Comparison of ENCODE assay signal across 24 mouse cellular contexts in the genomic region with DNA sequence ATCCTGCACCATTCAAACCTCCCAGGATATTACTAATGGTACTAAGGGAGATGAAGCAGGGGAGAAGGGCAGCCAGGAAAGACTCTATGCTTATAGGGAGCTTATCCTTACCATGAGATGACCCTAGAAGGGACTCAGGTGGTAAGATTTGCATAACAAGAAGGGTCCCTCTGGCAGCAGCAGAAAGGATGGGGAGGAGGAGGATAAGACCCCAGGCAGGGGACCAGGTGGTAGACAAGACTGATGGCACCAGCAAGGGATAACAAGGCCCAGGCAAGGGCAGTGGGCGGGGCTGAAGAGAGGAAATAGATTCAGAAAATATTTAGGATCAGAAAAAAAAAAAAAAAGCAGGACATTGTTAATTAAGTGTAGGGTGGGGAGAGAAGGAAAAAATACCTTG.
A peak's percentile ranks its signal among the peaks of the same experiment; 100 is the strongest.
DNase-seq lines count a peak whose midpoint lies in the region; ATAC-seq lines count a peak whose summit lies in the region.
"Had no signal": no experiment of that assay in that cellular context is flagged by ENCODE, and none has a peak within 500 bp of the region (broad histone marks: within the 10 kb centered on the region; RNA-seq: fewer than 3 reads in every experiment).

No protein-coding gene starts in this region.

- no peak overlapping the region for H3K4me2 ChIP-seq in hindbrain, embryonic 11.5 days (replicated peaks; ENCODE audit: low read depth, low read length)
- no peak overlapping the region for H3K4me2 ChIP-seq in midbrain, embryonic 11.5 days
- no peak overlapping the region for H3K4me2 ChIP-seq in midbrain, embryonic 14.5 days (ENCODE audit: low read length)
- H3K4me2 ChIP-seq in midbrain, embryonic 16.5 days (ENCODE audit: low read length), result no peak overlapping the region
- H3K4me2 ChIP-seq: forebrain, embryonic 13.5 days; heart, embryonic 13.5 days; hindbrain, embryonic 15.5 days had no signal

- no peak overlapping the region for H3K27ac ChIP-seq in hindbrain, embryonic 11.5 days (ENCODE audit: low read depth, low read length)
- H3K27ac ChIP-seq in hindbrain, embryonic 10.5 days, result no peak overlapping the region
- no peak overlapping the region for H3K27ac ChIP-seq in midbrain, embryonic 11.5 days (ENCODE audit: low read depth, low read length)
- no peak overlapping the region for H3K27ac ChIP-seq in midbrain, embryonic 10.5 days (replicated peaks)
- no peak overlapping the region for H3K27ac ChIP-seq in midbrain, embryonic 14.5 days (replicated peaks; ENCODE audit: low read depth, low read length)
- no peak overlapping the region for H3K27ac ChIP-seq in midbrain, embryonic 16.5 days (ENCODE audit: low read length)
- H3K27ac ChIP-seq: forebrain, embryonic 10.5 days; forebrain, embryonic 13.5 days; heart, adult 2 months; heart, embryonic 10.5 days; heart, embryonic 13.5 days; hindbrain, embryonic 15.5 days had no signal

- H3K9me3 ChIP-seq in hindbrain, embryonic 11.5 days (ENCODE audit: control insufficient read depth, low read length), result no peaks in the 10 kb centered on the region
- H3K9me3 ChIP-seq in hindbrain, embryonic 10.5 days, result no peaks in the 10 kb centered on the region
- H3K9me3 ChIP-seq in midbrain, embryonic 11.5 days (ENCODE audit: control insufficient read depth, low read length), result no peaks in the 10 kb centered on the region
- H3K9me3 ChIP-seq in midbrain, embryonic 10.5 days (replicated peaks), result no peaks in the 10 kb centered on the region
- no peaks in the 10 kb centered on the region for H3K9me3 ChIP-seq in midbrain, embryonic 14.5 days (ENCODE audit: control insufficient read depth, low read length)
- H3K9me3 ChIP-seq in midbrain, embryonic 16.5 days (replicated peaks; ENCODE audit: control insufficient read depth, low read length, poor library complexity, severe bottlenecking), result no peaks in the 10 kb centered on the region
- H3K9me3 ChIP-seq: forebrain, embryonic 10.5 days; forebrain, embryonic 13.5 days; heart, embryonic 10.5 days; heart, embryonic 13.5 days; hindbrain, embryonic 15.5 days had no signal

- no peaks in the 10 kb centered on the region for H3K36me3 ChIP-seq in hindbrain, embryonic 11.5 days (ENCODE audit: control insufficient read depth, insufficient read depth, low read length)
- H3K36me3 ChIP-seq in hindbrain, embryonic 10.5 days, result no peaks in the 10 kb centered on the region
- no peaks in the 10 kb centered on the region for H3K36me3 ChIP-seq in midbrain, embryonic 11.5 days (ENCODE audit: control insufficient read depth, insufficient read depth, low read length)
- H3K36me3 ChIP-seq in midbrain, embryonic 10.5 days, result no peaks in the 10 kb centered on the region
- H3K36me3 ChIP-seq in midbrain, embryonic 14.5 days (ENCODE audit: control insufficient read depth, insufficient read depth, low read length), result no peaks in the 10 kb centered on the region
- H3K36me3 ChIP-seq in midbrain, embryonic 16.5 days (ENCODE audit: control insufficient read depth, insufficient read depth, low read length), result no peaks in the 10 kb centered on the region
- H3K36me3 ChIP-seq: forebrain, embryonic 10.5 days; heart, embryonic 10.5 days; heart, embryonic 13.5 days; hindbrain, embryonic 15.5 days had no signal

- 57% methylated on average over 1 of the region's 1 CpGs for WGBS in hindbrain, embryonic 11.5 days
- 53% methylated on average over 1 of the region's 1 CpGs for WGBS in hindbrain, embryonic 10.5 days
- WGBS in midbrain, embryonic 11.5 days, result 76% methylated on average over 1 of the region's 1 CpGs
- 75% methylated on average over 1 of the region's 1 CpGs for WGBS in midbrain, embryonic 10.5 days
- 68% methylated on average over 1 of the region's 1 CpGs for WGBS in midbrain, embryonic 14.5 days
- 78% methylated on average over 1 of the region's 1 CpGs for WGBS in midbrain, embryonic 16.5 days

- peak; percentile 66 for ATAC-seq in hindbrain, embryonic 11.5 days (ENCODE audit: low FRiP score)
- ATAC-seq in midbrain, embryonic 11.5 days (ENCODE audit: low FRiP score), result peak; percentile 38; the same call in 1 of the 2 replicates
- no peak for ATAC-seq in midbrain, embryonic 14.5 days (ENCODE audit: low FRiP score, low TSS enrichment)
- no peak for ATAC-seq in midbrain, embryonic 16.5 days
- ATAC-seq: activated CD4-positive, CD25-positive, alpha-beta regulatory T cell, adult 4 months; forebrain, embryonic 13.5 days; forebrain, embryonic 16.5 days; inflammation-experienced regulatory T-cells, adult 6 months had no signal

- no peak overlapping the region for H3K9ac ChIP-seq in hindbrain, embryonic 11.5 days (ENCODE audit: low read depth, low read length)
- H3K9ac ChIP-seq in midbrain, embryonic 11.5 days (ENCODE audit: low read length), result no peak overlapping the region
- H3K9ac ChIP-seq in midbrain, embryonic 14.5 days (replicated peaks; ENCODE audit: low read length), result no peak overlapping the region
- H3K9ac ChIP-seq in midbrain, embryonic 16.5 days (ENCODE audit: low read depth, low read length), result no peak overlapping the region
- H3K9ac ChIP-seq: forebrain, embryonic 13.5 days; heart, embryonic 13.5 days; hindbrain, embryonic 15.5 days had no signal

- no peaks in the 10 kb centered on the region for H3K4me1 ChIP-seq in hindbrain, embryonic 11.5 days (replicated peaks; ENCODE audit: control insufficient read depth, insufficient read depth, low read length)
- H3K4me1 ChIP-seq in hindbrain, embryonic 10.5 days (replicated peaks), result 0 out of 2 replicates have a peak, but pooled peaks cover 4% of the 10 kb centered on the region
- no peaks in the 10 kb centered on the region for H3K4me1 ChIP-seq in midbrain, embryonic 11.5 days (ENCODE audit: control insufficient read depth, insufficient read depth, low read length)
- peaks cover 13% of the 10 kb centered on the region for H3K4me1 ChIP-seq in midbrain, embryonic 10.5 days
- peaks cover 8% of the 10 kb centered on the region; the same call in 1 of the 2 replicates for H3K4me1 ChIP-seq in midbrain, embryonic 14.5 days (ENCODE audit: control insufficient read depth, insufficient read depth, low read length)
- no peaks in the 10 kb centered on the region; the same call in 1 of the 2 replicates for H3K4me1 ChIP-seq in midbrain, embryonic 16.5 days (ENCODE audit: control insufficient read depth, insufficient read depth, low read length)
- H3K4me1 ChIP-seq: forebrain, embryonic 13.5 days; heart, embryonic 10.5 days had no signal

- no peak overlapping the region for H3K4me3 ChIP-seq in hindbrain, embryonic 11.5 days (ENCODE audit: low read depth, low read length)
- H3K4me3 ChIP-seq in hindbrain, embryonic 10.5 days, result no peak overlapping the region
- H3K4me3 ChIP-seq in midbrain, embryonic 11.5 days (ENCODE audit: low read depth, low read length), result no peak overlapping the region
- H3K4me3 ChIP-seq in midbrain, embryonic 10.5 days, result no peak overlapping the region
- no peak overlapping the region for H3K4me3 ChIP-seq in midbrain, embryonic 14.5 days (replicated peaks; ENCODE audit: low read depth, low read length)
- H3K4me3 ChIP-seq in midbrain, embryonic 16.5 days (ENCODE audit: low read depth, low read length), result no peak overlapping the region
- H3K4me3 ChIP-seq: forebrain, embryonic 10.5 days; forebrain, embryonic 13.5 days; heart, adult 2 months; heart, embryonic 10.5 days; heart, embryonic 13.5 days; hindbrain, embryonic 15.5 days had no signal

- no peaks in the 10 kb centered on the region for H3K27me3 ChIP-seq in hindbrain, embryonic 11.5 days (ENCODE audit: control insufficient read depth, insufficient read depth, low read length)
- no peaks in the 10 kb centered on the region for H3K27me3 ChIP-seq in hindbrain, embryonic 10.5 days (ENCODE audit: insufficient read depth, poor library complexity, severe bottlenecking)
- H3K27me3 ChIP-seq in midbrain, embryonic 11.5 days (ENCODE audit: control insufficient read depth, insufficient read depth, low read length), result no peaks in the 10 kb centered on the region
- H3K27me3 ChIP-seq in midbrain, embryonic 10.5 days (ENCODE audit: low read depth, poor library complexity, severe bottlenecking), result no peaks in the 10 kb centered on the region; the same call in 1 of the 2 replicates
- H3K27me3 ChIP-seq in midbrain, embryonic 14.5 days (ENCODE audit: control insufficient read depth, insufficient read depth, low read length), result no peaks in the 10 kb centered on the region
- no peaks in the 10 kb centered on the region for H3K27me3 ChIP-seq in midbrain, embryonic 16.5 days (ENCODE audit: control insufficient read depth, insufficient read depth, low read depth, low read length)
- H3K27me3 ChIP-seq: heart, embryonic 13.5 days; hindbrain, embryonic 15.5 days had no signal

- peak; percentile 37 for DNase-seq in hindbrain, embryonic 11.5 days (ENCODE audit: low spot score)
- no peak for DNase-seq in hindbrain, embryonic 10.5 days (ENCODE audit: low spot score)
- DNase-seq in midbrain, embryonic 11.5 days (ENCODE audit: low spot score, missing footprints), result no peak
- DNase-seq in midbrain, embryonic 10.5 days (ENCODE audit: low spot score), result no peak
- peak; percentile 33 for DNase-seq in midbrain, embryonic 14.5 days
- DNase-seq: adrenal gland, adult 8-10 months; adrenal gland, postnatal 25 days; cerebellum, adult 18-20 months; cerebellum, adult 9-10 months; cerebellum, postnatal 14 days; gastrocnemius, postnatal 10 days; gastrocnemius, postnatal 36 days; heart, adult 2 months; heart, postnatal 14 days; heart, postnatal 4 days had no signal

Comparison
In these comparisons a context has a peak if more than half of its experiments do, and no peak if none do; other contexts are left out.
1. ATAC-seq: peak in hindbrain, embryonic 11.5 days (single experiment) and midbrain, embryonic 11.5 days (single experiment); none in midbrain, embryonic 14.5 days (single experiment) and midbrain, embryonic 16.5 days (single experiment).
2. DNase-seq: peak in hindbrain, embryonic 11.5 days (single experiment) and midbrain, embryonic 14.5 days (single experiment); none in hindbrain, embryonic 10.5 days (single experiment), midbrain, embryonic 11.5 days (single experiment) and midbrain, embryonic 10.5 days (single experiment).